Mouse (Mus musculus) midbrain, embryonic 15.5 days (tissue): Measurements from ENCODE around the gene Tmed10. TPM values are rescaled to one million over a fixed set of nuclear protein-coding genes. Genes with fewer than 3 reads are reported as not detected.

Source experiments
- ATAC-seq: fragments of 200-750 bp; cut with Nextera tagmentation; replicated peaks from 2 replicates; pipeline ENCODE4 v1.8.0; 2017; ENCODE audit warnings: moderate TSS enrichment
- H3K27ac ChIP-seq: fragments of 300-500 bp; sonication (generic); 2 replicates; pipeline ENCODE4 v1.5.1; 2015; ENCODE audit warnings: mild to moderate bottlenecking, inconsistent platforms
- H3K27me3 ChIP-seq: fragments of 300-500 bp; sonication (generic); replicated peaks from 2 replicates; pipeline ENCODE4 v1.6.1; 2015; ENCODE audit warnings: inconsistent platforms
- H3K36me3 ChIP-seq: fragments of 300-500 bp; sonication (generic); replicated peaks from 2 replicates; pipeline ENCODE4 v1.6.1; 2015; ENCODE audit warnings: inconsistent platforms
- H3K4me1 ChIP-seq: fragments of 300-500 bp; sonication (generic); 2 replicates; pipeline ENCODE4 v1.6.1; 2015; ENCODE audit warnings: inconsistent platforms
- H3K4me2 ChIP-seq: fragments of 300-500 bp; sonication (generic); 2 replicates; pipeline ENCODE4 v1.6.1; 2015; ENCODE audit warnings: inconsistent platforms, mild to moderate bottlenecking, moderate library complexity
- H3K4me3 ChIP-seq: fragments of 300-500 bp; sonication (generic); 2 replicates; pipeline ENCODE4 v1.5.1; 2015; ENCODE audit warnings: mild to moderate bottlenecking, inconsistent platforms
- H3K9ac ChIP-seq: fragments of 300-500 bp; sonication (generic); 2 replicates; pipeline ENCODE4 v1.6.1; 2015; ENCODE audit warnings: mild to moderate bottlenecking, inconsistent platforms
- H3K9me3 ChIP-seq: fragments of 300-500 bp; sonication (generic); 2 replicates; pipeline ENCODE4 v1.6.1; 2016; ENCODE audit warnings: inconsistent platforms
- WGBS: fragments of 180-500 bp; shearing (Covaris S2); methylation state at CpG from one replicate; pipeline ENCODE4 v1.1.7; 2015; ENCODE audit warnings: mixed read lengths; 5-methylcytosine and 5-hydroxymethylcytosine counted together
- polyA plus RNA-seq: library from polyadenylated mRNA; unstranded; fragments of >200 nt; fragmentation: Nextera tagmentation; extraction: Ambion mirVana; gene quantifications from 2 replicates; pipeline ENCODE4 v1.2.1, GENCODE M21; 2015

Gene Tmed10
- polyA plus RNA-seq, 1 experiment from 2014 or later: 172 TPM

DNA sequence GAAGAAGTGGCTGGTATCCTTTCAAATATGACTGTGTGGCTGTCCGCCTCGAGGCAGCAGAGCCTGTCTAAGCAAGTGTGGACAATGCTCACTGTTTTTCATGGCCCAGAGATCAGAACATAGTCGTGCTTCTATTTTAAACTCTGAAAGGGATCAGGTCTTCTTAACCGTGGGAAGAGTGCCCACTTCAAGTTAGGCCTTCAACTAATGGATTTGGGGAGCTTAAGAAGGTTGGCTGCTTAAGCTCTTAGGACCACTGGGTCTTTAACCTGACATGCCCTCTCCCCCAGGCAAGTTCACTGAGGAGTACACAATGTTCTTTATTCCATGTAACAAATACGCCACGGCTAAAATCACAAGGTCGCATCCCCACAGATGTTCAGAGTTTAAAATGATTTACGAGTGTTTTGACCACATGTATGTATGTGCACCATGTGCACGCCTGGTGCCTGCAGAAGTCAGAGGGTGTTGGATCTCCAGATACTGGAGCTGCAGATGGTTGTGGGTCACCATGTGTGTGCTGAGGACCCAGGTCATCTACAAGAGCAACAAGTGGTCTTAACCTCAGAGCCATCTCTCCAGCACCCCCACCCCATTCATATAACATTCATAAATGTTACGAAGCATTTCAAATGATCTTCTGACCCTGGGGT is 77.2 kb downstream of the Tmed10 start:
- Histone ChIP-seq H3K9me3 (no peaks in the 10 kb centered on the region), H3K36me3 (peaks cover 19% of the 10 kb centered on the region), H3K4me1 (no peaks in the 10 kb centered on the region), H3K4me3 (no peak overlapping the region), H3K27ac (no peak overlapping the region), H3K9ac (no peak overlapping the region), H3K27me3 (no peaks in the 10 kb centered on the region), H3K4me2 (no peak overlapping the region)
- ATAC-seq: no peak
- 75% methylated on average over 10 of the region's 10 CpGs for WGBS

DNA sequence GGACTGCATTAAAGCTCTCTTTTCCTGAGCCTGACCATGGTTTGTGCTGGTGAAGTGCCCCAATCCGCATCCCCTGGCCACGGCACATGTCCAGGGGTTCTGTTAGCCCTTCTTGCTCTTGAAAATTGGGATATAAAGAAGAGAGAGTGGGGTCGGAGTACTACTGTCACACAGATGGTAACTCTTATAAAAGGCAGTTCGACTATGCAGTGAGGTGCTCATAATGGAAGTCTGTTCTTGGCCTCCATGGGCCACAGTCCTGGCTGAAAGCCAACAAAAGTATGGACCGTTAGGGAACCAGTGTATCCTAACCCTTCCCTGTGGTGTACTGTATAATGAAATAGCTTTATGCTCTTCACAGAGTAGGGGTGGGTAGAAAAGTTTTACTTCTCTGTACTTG is 77.7 kb downstream of the Tmed10 start:
- 83% methylated on average over 5 of the region's 5 CpGs for WGBS
- no peaks in the 10 kb centered on the region for H3K9me3 ChIP-seq
- peaks cover 14% of the 10 kb centered on the region for H3K36me3 ChIP-seq
- no peak overlapping the region for H3K27ac ChIP-seq
- H3K27me3 ChIP-seq: no peaks in the 10 kb centered on the region
- H3K4me1 ChIP-seq: no peaks in the 10 kb centered on the region
- ATAC-seq: no peak
- H3K4me3 ChIP-seq: no peak overlapping the region
- no peak overlapping the region for H3K4me2 ChIP-seq
- no peak overlapping the region for H3K9ac ChIP-seq

DNA sequence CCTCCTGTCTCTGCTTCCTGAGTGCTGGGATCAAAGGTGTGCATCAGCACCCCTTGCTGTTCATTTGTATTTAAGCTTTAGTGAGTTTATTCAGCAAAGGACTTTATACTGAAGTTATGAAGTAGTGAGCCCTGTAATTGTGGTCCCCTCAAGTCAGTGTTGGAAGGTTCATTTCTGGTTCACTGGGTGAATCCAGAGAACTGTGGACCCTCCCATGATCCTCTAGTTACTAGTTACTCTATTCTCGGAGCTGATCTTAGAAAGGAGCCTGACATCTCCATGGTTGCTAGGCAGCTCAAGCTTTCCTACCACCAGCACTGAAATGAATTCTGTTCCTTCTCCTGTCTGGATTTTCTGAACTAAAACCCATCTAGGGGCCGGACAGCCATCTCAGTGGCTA is 79.1 kb downstream of the Tmed10 start:
- Histone ChIP-seq H3K4me3 (no peak overlapping the region), H3K9ac (no peak overlapping the region), H3K27ac (no peak overlapping the region), H3K4me2 (no peak overlapping the region), H3K4me1 (no peaks in the 10 kb centered on the region), H3K36me3 (peaks cover 8% of the 10 kb centered on the region; the same call in 1 of the 2 replicates), H3K9me3 (no peaks in the 10 kb centered on the region), H3K27me3 (no peaks in the 10 kb centered on the region)
- no peak for ATAC-seq
- 89% methylated on average over 2 of the region's 2 CpGs for WGBS

DNA sequence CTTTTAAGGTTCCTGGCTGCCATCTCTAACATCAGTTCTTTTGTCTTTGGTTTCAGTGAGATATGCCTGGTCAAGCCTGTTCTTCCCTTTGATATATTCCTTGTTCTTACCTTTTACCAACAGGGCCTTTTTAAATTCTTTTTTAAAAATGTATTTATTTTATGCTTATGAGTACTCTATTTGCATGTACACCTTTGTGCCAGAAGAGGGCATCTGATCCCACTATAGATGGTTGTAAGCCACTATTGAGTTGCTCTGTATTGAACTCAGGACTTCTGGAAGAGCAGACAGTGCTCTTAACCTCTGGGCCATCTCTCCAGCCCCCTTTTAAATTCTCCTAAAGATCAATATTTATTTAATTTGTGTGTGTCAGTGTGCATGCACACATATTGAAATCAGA is 81.7 kb downstream of the Tmed10 start:
- no peaks in the 10 kb centered on the region for H3K9me3 ChIP-seq
- no peak for ATAC-seq
- no peak overlapping the region for H3K9ac ChIP-seq
- H3K36me3 ChIP-seq: no peaks in the 10 kb centered on the region
- H3K4me2 ChIP-seq: no peak overlapping the region
- peaks cover 7% of the 10 kb centered on the region; the same call in 1 of the 2 replicates for H3K27me3 ChIP-seq
- no peak overlapping the region for H3K4me3 ChIP-seq
- no peak overlapping the region for H3K27ac ChIP-seq
- peaks cover 14% of the 10 kb centered on the region for H3K4me1 ChIP-seq

DNA sequence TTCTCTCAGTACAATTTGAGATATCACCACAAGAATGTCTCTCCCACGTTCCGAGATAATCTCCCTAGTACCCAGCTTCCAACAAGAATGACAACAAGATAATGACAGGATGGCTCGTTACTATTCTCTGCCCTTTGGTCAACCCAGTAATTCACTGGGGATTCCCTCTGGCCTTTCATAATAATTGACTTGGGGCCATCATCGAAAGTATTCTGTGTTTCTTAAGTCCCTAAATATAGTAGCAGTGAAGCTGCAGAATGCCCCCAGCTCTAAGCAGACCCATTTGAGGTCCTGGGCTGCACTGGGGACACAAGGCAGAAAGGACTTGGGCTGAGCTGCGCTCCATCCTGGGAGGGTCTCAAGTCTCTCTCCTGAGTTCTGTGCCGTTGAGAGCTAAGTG is 82.4 kb downstream of the Tmed10 start:
- peaks cover 7% of the 10 kb centered on the region; the same call in 1 of the 2 replicates for H3K27me3 ChIP-seq
- WGBS: 79% methylated on average over 6 of the region's 6 CpGs
- no peak overlapping the region for H3K4me3 ChIP-seq
- H3K36me3 ChIP-seq: no peaks in the 10 kb centered on the region
- H3K9me3 ChIP-seq: no peaks in the 10 kb centered on the region
- ATAC-seq: no peak
- no peak overlapping the region for H3K4me2 ChIP-seq
- H3K4me1 ChIP-seq: peaks cover 17% of the 10 kb centered on the region
- no peak overlapping the region for H3K9ac ChIP-seq
- no peak overlapping the region for H3K27ac ChIP-seq

DNA sequence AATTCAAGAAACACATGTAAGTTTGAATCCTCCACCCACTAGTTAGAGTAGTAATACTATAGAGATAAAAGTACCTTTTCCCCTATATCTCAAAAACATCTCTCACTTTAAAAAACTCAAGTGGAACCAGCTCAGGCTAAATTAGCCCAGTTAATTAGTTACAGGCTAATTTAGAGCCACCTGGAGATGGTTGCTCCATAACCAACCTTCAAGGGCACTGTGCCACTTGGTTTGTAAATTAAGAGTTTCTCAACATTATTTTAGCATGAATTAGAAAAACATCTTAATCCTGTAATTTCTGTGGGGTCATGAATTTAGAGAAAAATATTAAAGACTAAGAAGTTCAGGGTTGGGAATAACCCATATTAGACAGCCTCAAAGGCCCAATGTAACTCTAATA is 83.1 kb downstream of the Tmed10 start:
- Histone ChIP-seq H3K9ac (no peak overlapping the region), H3K36me3 (no peaks in the 10 kb centered on the region), H3K27ac (no peak overlapping the region), H3K4me3 (no peak overlapping the region), H3K27me3 (peaks cover 7% of the 10 kb centered on the region; the same call in 1 of the 2 replicates), H3K9me3 (no peaks in the 10 kb centered on the region), H3K4me1 (peaks cover 17% of the 10 kb centered on the region), H3K4me2 (no peak overlapping the region)
- ATAC-seq: no peak

DNA sequence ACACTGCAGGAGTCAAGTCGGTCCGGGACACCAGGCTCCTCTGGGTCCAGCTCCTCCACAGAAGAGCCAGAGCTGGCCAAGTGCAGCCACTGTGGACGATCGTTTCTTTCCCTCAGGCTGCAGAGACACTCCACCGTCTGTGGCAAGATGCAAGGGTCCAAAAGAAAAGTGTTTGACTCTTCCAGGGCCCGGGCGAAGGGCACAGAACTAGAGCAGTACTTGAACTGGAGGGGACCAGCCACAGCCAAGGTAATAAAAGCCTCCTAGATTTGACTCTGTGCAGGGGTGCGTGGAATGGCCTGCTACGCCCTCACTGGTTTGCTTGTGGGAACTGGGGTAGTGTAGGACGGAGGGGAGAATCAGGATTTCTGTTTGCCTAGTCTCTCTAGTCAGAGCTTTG is 84.0 kb downstream of the Tmed10 start:
- peaks cover 17% of the 10 kb centered on the region for H3K4me1 ChIP-seq

More for the DNA sequence above, 84.0 kb downstream of the Tmed10 start:
- Histone ChIP-seq H3K36me3 (no peaks in the 10 kb centered on the region), H3K27me3 (peaks cover 7% of the 10 kb centered on the region; the same call in 1 of the 2 replicates), H3K4me3 (no peak overlapping the region), H3K27ac (no peak overlapping the region), H3K9ac (no peak overlapping the region), H3K4me2 (no peak overlapping the region), H3K9me3 (no peaks in the 10 kb centered on the region)
- ATAC-seq: no peak
- WGBS: 84% methylated on average over 10 of the region's 10 CpGs

Other genes starting within 250 kb of the Tmed10 start
- gene Rps6kl1, start 223.6 kb downstream of the Tmed10 start, polyA plus RNA-seq: 37.3 and 38.2 TPM in 2 replicates
- gene Pgf, start 197.1 kb downstream of the Tmed10 start, polyA plus RNA-seq: 7.2 and 8.7 TPM in 2 replicates
- gene Eif2b2, start 155.4 kb downstream of the Tmed10 start, polyA plus RNA-seq: 78.2 and 88.8 TPM in 2 replicates
- 8.1 and 9.5 TPM in 2 replicates for gene Mlh3, start 104.2 kb downstream of the Tmed10 start, polyA plus RNA-seq
- gene Acyp1, start 86.4 kb downstream of the Tmed10 start, polyA plus RNA-seq: 47.4 and 49.2 TPM in 2 replicates
- 1.9 and 2.0 TPM in 2 replicates for gene Zc2hc1c, start 86.3 kb downstream of the Tmed10 start, polyA plus RNA-seq
- gene Nek9, start 35.5 kb downstream of the Tmed10 start, polyA plus RNA-seq: 11.1 and 11.7 TPM in 2 replicates
- gene Fos, start 99.0 kb upstream of the Tmed10 start, polyA plus RNA-seq: 1.4 and 1.6 TPM in 2 replicates
- 0.83 and 0.92 TPM in 2 replicates for gene Jdp2, start 224.2 kb upstream of the Tmed10 start, polyA plus RNA-seq